Mouse (Mus musculus) skeletal muscle tissue, adult 2 months (tissue): ENCODE results near the gene Tubgcp5.
A peak's percentile ranks its signal among the peaks of the same experiment; 100 is the strongest.
"Not testable (repeated sequence)": the region's sequence is repeated elsewhere in the genome, so short reads cannot be mapped to it uniquely, and the experiment has no call there.

Experiments
- DNase-seq: peaks from one replicate; pipeline ENCODE4 v3.0.0-alpha.2; 2012; ENCODE audit warnings: low read depth, low spot score

Gene Tubgcp5

GRCm38 (mm10) chr7:55793952-55794603 is at the start of gene Tubgcp5:
TSS of gene Tubgcp5 (plus strand) at chr7:55794154.
- DNase-seq = peak; percentile 97

GRCm38 (mm10) chr7:55744566-55745220 is 49.3 kb upstream of the Tubgcp5 start:
- DNase-seq = peak; percentile 36

GRCm38 (mm10) chr7:55750841-55751240 is 43.1 kb upstream of the Tubgcp5 start:
- DNase-seq = no peak

- DNase-seq = no peak
Measured at GRCm38 (mm10) chr7:55759346-55759745, 34.6 kb upstream of the Tubgcp5 start.

GRCm38 (mm10) chr7:55767926-55768325 is 26.0 kb upstream of the Tubgcp5 start, which contains the start of gene Siglech:
TSS of gene Siglech (plus strand) at chr7:55768178.
- DNase-seq = peak; percentile 26

GRCm38 (mm10) chr7:55780011-55780410 is 13.9 kb upstream of the Tubgcp5 start:
- no peak for DNase-seq

- no peak for DNase-seq
Measured at GRCm38 (mm10) chr7:55782493-55782892, 11.5 kb upstream of the Tubgcp5 start.

- peak; percentile 52 for DNase-seq
Measured at GRCm38 (mm10) chr7:55784580-55784979, 9.4 kb upstream of the Tubgcp5 start.

- DNase-seq = not testable (repeated sequence)
Measured at GRCm38 (mm10) chr7:55790586-55790985, 3.4 kb upstream of the Tubgcp5 start.

- no peak for DNase-seq
Measured at GRCm38 (mm10) chr7:55792280-55792679, 1.7 kb upstream of the Tubgcp5 start.

GRCm38 (mm10) chr7:55793236-55793951 is 560 bp upstream of the Tubgcp5 start:
- no peak for DNase-seq

- DNase-seq = no peak
Measured at GRCm38 (mm10) chr7:55799981-55800380, 6.0 kb downstream of the Tubgcp5 start.

GRCm38 (mm10) chr7:55809967-55810366 is 16.0 kb downstream of the Tubgcp5 start:
- no peak for DNase-seq

GRCm38 (mm10) chr7:55824468-55824867 is 30.5 kb downstream of the Tubgcp5 start:
- DNase-seq = no peak

GRCm38 (mm10) chr7:55827551-55827950 is 33.6 kb downstream of the Tubgcp5 start:
- DNase-seq = no peak

- DNase-seq = no peak
Measured at GRCm38 (mm10) chr7:55836877-55837276, 42.9 kb downstream of the Tubgcp5 start.

- DNase-seq = no peak
Measured at GRCm38 (mm10) chr7:55841445-55841844, 47.5 kb downstream of the Tubgcp5 start, which contains the start of gene Cyfip1. TSS of gene Cyfip1 (plus strand) at chr7:55841745.

GRCm38 (mm10) chr7:55841977-55842503 is 48.1 kb downstream of the Tubgcp5 start:
- DNase-seq = peak; percentile 75

- DNase-seq = no peak
Measured at GRCm38 (mm10) chr7:55842504-55843152, 48.7 kb downstream of the Tubgcp5 start.

GRCm38 (mm10) chr7:55846606-55847312 is 52.8 kb downstream of the Tubgcp5 start:
- DNase-seq = no peak

- DNase-seq = no peak
Measured at GRCm38 (mm10) chr7:55849948-55850571, 56.1 kb downstream of the Tubgcp5 start.
